Mouse (Mus musculus) limb, embryonic 10.5 days (tissue): ENCODE measurements around the gene B230219D22Rik. TPM values are rescaled to one million over a fixed set of nuclear protein-coding genes. Genes with fewer than 3 reads are reported as not detected.
"Not testable (repeated sequence)": the region's sequence is repeated elsewhere in the genome, so short reads cannot be mapped to it uniquely, and the experiment has no call there.

Experiments
- DNase-seq: peaks from one replicate; pipeline ENCODE4 v3.0.0-alpha.2; 2017; ENCODE audit warnings: low spot score
- H3K27ac ChIP-seq: fragments of 300-500 bp; sonication (generic); 2 replicates; pipeline ENCODE4 v1.5.1; 2016; ENCODE audit warnings: mild to moderate bottlenecking
- H3K27me3 ChIP-seq: fragments of 300-500 bp; sonication (generic); 2 replicates; pipeline ENCODE4 v1.6.1; 2016; ENCODE audit warnings: low read depth, mild to moderate bottlenecking; ENCODE audit not compliant: poor library complexity, severe bottlenecking
- H3K36me3 ChIP-seq: fragments of 300-500 bp; sonication (generic); 2 replicates; pipeline ENCODE4 v1.6.1; 2016; ENCODE audit warnings: mild to moderate bottlenecking, moderate library complexity
- H3K4me1 ChIP-seq: fragments of 300-500 bp; sonication (generic); 2 replicates; pipeline ENCODE4 v1.6.1; 2016
- H3K4me3 ChIP-seq: fragments of 300-500 bp; sonication (generic); 2 replicates; pipeline ENCODE4 v1.5.1; 2016; ENCODE audit warnings: mild to moderate bottlenecking, moderate library complexity
- H3K9me3 ChIP-seq: fragments of 300-500 bp; sonication (generic); replicated peaks from 2 replicates; pipeline ENCODE4 v1.6.1; 2016; ENCODE audit warnings: mild to moderate bottlenecking
- WGBS: fragments of 180-500 bp; shearing (Covaris S2); methylation state at CpG from one replicate; pipeline ENCODE4 v1.1.7; 2016; 5-methylcytosine and 5-hydroxymethylcytosine counted together
- polyA plus RNA-seq: library from polyadenylated mRNA; unstranded; fragments of >200 nt; fragmentation: Nextera tagmentation; extraction: Ambion mirVana; gene quantifications from 2 replicates; pipeline ENCODE4 v1.2.1, GENCODE M21; 2016

Gene B230219D22Rik
- polyA plus RNA-seq, 1 experiment from 2014 or later = 65.2 TPM

- WGBS = 95% methylated on average over 1 of the region's 3 CpGs
- H3K9me3 ChIP-seq, H3K27ac ChIP-seq, H3K4me3 ChIP-seq, DNase-seq, H3K27me3 ChIP-seq: not testable (repeated sequence)
- Histone ChIP-seq H3K4me1 (peaks cover 15% of the 10 kb centered on the region), H3K36me3 (peaks cover 49% of the 10 kb centered on the region)
Measured at GRCm38 (mm10) chr13:55695989-55696388, 3.1 kb downstream of the B230219D22Rik start.

- 89% methylated on average over 4 of the region's 4 CpGs for WGBS
- H3K9me3 ChIP-seq = no peaks in the 10 kb centered on the region
- no peak for DNase-seq
- H3K36me3 ChIP-seq = peaks cover 77% of the 10 kb centered on the region
- no peak overlapping the region for H3K27ac ChIP-seq
- H3K4me3 ChIP-seq = no peak overlapping the region
- peaks cover under 1% of the 10 kb centered on the region; the same call in 1 of the 2 replicates for H3K4me1 ChIP-seq
- no peaks in the 10 kb centered on the region for H3K27me3 ChIP-seq
Measured at GRCm38 (mm10) chr13:55704301-55704700, 11.4 kb downstream of the B230219D22Rik start.

GRCm38 (mm10) chr13:55712846-55713245 is 19.9 kb downstream of the B230219D22Rik start:
- 95% methylated on average over 3 of the region's 3 CpGs for WGBS
- Histone ChIP-seq H3K4me1 (peaks cover 28% of the 10 kb centered on the region), H3K27me3 (no peaks in the 10 kb centered on the region), H3K36me3 (peaks cover 6% of the 10 kb centered on the region), H3K9me3 (no peaks in the 10 kb centered on the region), H3K27ac (no peak overlapping the region), H3K4me3 (no peak overlapping the region)
- DNase-seq = no peak

- Histone ChIP-seq H3K9me3 (no peaks in the 10 kb centered on the region), H3K36me3 (peaks cover 23% of the 10 kb centered on the region), H3K27ac (peak within 1 kb of the TSS; percentile 96), H3K27me3 (no peaks in the 10 kb centered on the region), H3K4me3 (peak within 1 kb of the TSS; percentile 92), H3K4me1 (peaks cover 26% of the 10 kb centered on the region)
- DNase-seq = peak; percentile 91
- WGBS = under 1% methylated on average over 63 of the region's 63 CpGs
Measured at GRCm38 (mm10) chr13:55714501-55715166, 21.7 kb downstream of the B230219D22Rik start, which contains the start of gene Txndc15. TSS of gene Txndc15 (plus strand) at chr13:55714650.

- Histone ChIP-seq H3K27me3 (no peaks in the 10 kb centered on the region), H3K4me1 (peaks cover 21% of the 10 kb centered on the region), H3K36me3 (peaks cover 28% of the 10 kb centered on the region), H3K4me3 (peak overlapping the region; percentile 92), H3K9me3 (no peaks in the 10 kb centered on the region), H3K27ac (peak overlapping the region; percentile 96)
- WGBS = 12% methylated on average over 5 of the region's 5 CpGs
- no peak for DNase-seq
Measured at GRCm38 (mm10) chr13:55715167-55715512, 22.2 kb downstream of the B230219D22Rik start.

- H3K27ac ChIP-seq = peak overlapping the region; percentile 96; the same call in 1 of the 2 replicates
- WGBS = 82% methylated on average over 7 of the region's 7 CpGs
- no peak overlapping the region; the same call in 1 of the 2 replicates for H3K4me3 ChIP-seq
- peaks cover 19% of the 10 kb centered on the region for H3K4me1 ChIP-seq
- H3K36me3 ChIP-seq = peaks cover 35% of the 10 kb centered on the region
- DNase-seq = no peak
- H3K27me3 ChIP-seq = no peaks in the 10 kb centered on the region
- H3K9me3 ChIP-seq = no peaks in the 10 kb centered on the region
Measured at GRCm38 (mm10) chr13:55715908-55716510, 23.1 kb downstream of the B230219D22Rik start.

- Histone ChIP-seq H3K27me3 (no peaks in the 10 kb centered on the region), H3K4me1 (peaks cover 3% of the 10 kb centered on the region; the same call in 1 of the 2 replicates), H3K36me3 (peaks cover 85% of the 10 kb centered on the region), H3K27ac (no peak overlapping the region), H3K9me3 (no peaks in the 10 kb centered on the region), H3K4me3 (no peak overlapping the region)
- no peak for DNase-seq
- WGBS = 83% methylated on average over 8 of the region's 8 CpGs
Measured at GRCm38 (mm10) chr13:55721516-55721915, 28.6 kb downstream of the B230219D22Rik start.

GRCm38 (mm10) chr13:55721995-55722394 is 29.1 kb downstream of the B230219D22Rik start:
- Histone ChIP-seq H3K27ac (no peak overlapping the region), H3K9me3 (no peaks in the 10 kb centered on the region), H3K36me3 (peaks cover 83% of the 10 kb centered on the region), H3K4me3 (no peak overlapping the region), H3K4me1 (peaks cover 3% of the 10 kb centered on the region; the same call in 1 of the 2 replicates), H3K27me3 (no peaks in the 10 kb centered on the region)
- DNase-seq = no peak
- 92% methylated on average over 2 of the region's 2 CpGs for WGBS

- 7% methylated on average over 4 of the region's 4 CpGs for WGBS
- Histone ChIP-seq H3K27ac (peak overlapping the region; percentile 93), H3K36me3 (peaks cover 43% of the 10 kb centered on the region), H3K4me3 (peak overlapping the region; percentile 66), H3K4me1 (peaks cover 8% of the 10 kb centered on the region), H3K27me3 (no peaks in the 10 kb centered on the region), H3K9me3 (no peaks in the 10 kb centered on the region)
- no peak for DNase-seq
Measured at GRCm38 (mm10) chr13:55726598-55727119, 33.7 kb downstream of the B230219D22Rik start.

GRCm38 (mm10) chr13:55727120-55727838 is 34.4 kb downstream of the B230219D22Rik start, which contains the start of gene Pcbd2:
TSS of gene Pcbd2 (plus strand) at chr13:55727368.
- H3K27ac ChIP-seq = peak within 1 kb of the TSS; percentile 93
- WGBS = under 1% methylated on average over 73 of the region's 73 CpGs
- H3K27me3 ChIP-seq = no peaks in the 10 kb centered on the region
- peak; percentile 88 for DNase-seq
- peaks cover 38% of the 10 kb centered on the region for H3K36me3 ChIP-seq
- H3K4me3 ChIP-seq = peak within 1 kb of the TSS; percentile 66
- H3K4me1 ChIP-seq = peaks cover 8% of the 10 kb centered on the region
- H3K9me3 ChIP-seq = no peaks in the 10 kb centered on the region

- WGBS = 5% methylated on average over 19 of the region's 19 CpGs
- peaks cover 8% of the 10 kb centered on the region for H3K4me1 ChIP-seq
Measured at GRCm38 (mm10) chr13:55727839-55728238, 34.9 kb downstream of the B230219D22Rik start.

GRCm38 (mm10) chr13:55730716-55731115 is 37.8 kb downstream of the B230219D22Rik start:
- Histone ChIP-seq H3K27ac (no peak overlapping the region), H3K4me3 (no peak overlapping the region), H3K4me1 (peaks cover 27% of the 10 kb centered on the region), H3K27me3 (no peaks in the 10 kb centered on the region), H3K36me3 (peaks cover 6% of the 10 kb centered on the region), H3K9me3 (no peaks in the 10 kb centered on the region)
- 92% methylated on average over 7 of the region's 7 CpGs for WGBS
- no peak for DNase-seq

More at GRCm38 (mm10) chr13:55727839-55728238, 34.9 kb downstream of the B230219D22Rik start:
- DNase-seq = peak; percentile 79
- peak overlapping the region; percentile 93 for H3K27ac ChIP-seq
- peak overlapping the region; percentile 66 for H3K4me3 ChIP-seq
- no peaks in the 10 kb centered on the region for H3K27me3 ChIP-seq
- H3K36me3 ChIP-seq = peaks cover 34% of the 10 kb centered on the region
- no peaks in the 10 kb centered on the region for H3K9me3 ChIP-seq
